Mouse (Mus musculus) heart, postnatal 0 days (tissue): ENCODE results near the gene H2-Oa. TPM values are rescaled to one million over a fixed set of nuclear protein-coding genes. Genes with fewer than 3 reads are reported as not detected.
"Not testable (repeated sequence)": the region's sequence is repeated elsewhere in the genome, so short reads cannot be mapped to it uniquely, and the experiment has no call there.

ENCODE experiments used
- ATAC-seq: fragments of 200-750 bp; cut with Nextera tagmentation; 2 replicates; pipeline ENCODE4 v1.8.0; 2017; ENCODE audit warnings: low read depth, moderate number of reproducible peaks, moderate library complexity; ENCODE audit not compliant: insufficient read depth
- DNase-seq: peaks from one replicate; pipeline ENCODE4 v3.0.0-alpha.2; 2016; ENCODE audit warnings: low spot score
- H3K27ac ChIP-seq: fragments of 300-500 bp; sonication (generic); 2 replicates; pipeline ENCODE4 v1.5.1; 2014; ENCODE audit warnings: low read depth, mild to moderate bottlenecking
- H3K27me3 ChIP-seq: fragments of 300-500 bp; sonication (generic); 2 replicates; pipeline ENCODE4 v1.6.1; 2014; ENCODE audit warnings: low read length, mixed read lengths; ENCODE audit not compliant: control insufficient read depth, insufficient read depth
- H3K36me3 ChIP-seq: fragments of 300-500 bp; sonication (generic); replicated peaks from 2 replicates; pipeline ENCODE4 v1.6.1; 2014; ENCODE audit warnings: low read length, mixed read lengths; ENCODE audit not compliant: control insufficient read depth, insufficient read depth
- H3K4me1 ChIP-seq: fragments of 300-500 bp; sonication (generic); 2 replicates; pipeline ENCODE4 v1.6.1; 2014; ENCODE audit warnings: antibody characterized with exemption; ENCODE audit not compliant: control insufficient read depth, insufficient read depth
- H3K4me2 ChIP-seq: fragments of 300-500 bp; sonication (generic); 2 replicates; pipeline ENCODE4 v1.6.1; 2014; ENCODE audit warnings: low read depth, mild to moderate bottlenecking, low read length, moderate library complexity
- H3K4me3 ChIP-seq: fragments of 300-500 bp; sonication (generic); 2 replicates; pipeline ENCODE4 v1.5.1; 2014; ENCODE audit warnings: low read depth, low read length
- H3K9ac ChIP-seq: fragments of 300-500 bp; sonication (generic); replicated peaks from 2 replicates; pipeline ENCODE4 v1.6.1; 2014; ENCODE audit warnings: low read depth, low read length, mixed read lengths
- H3K9me3 ChIP-seq: fragments of 300-500 bp; sonication (generic); replicated peaks from 2 replicates; pipeline ENCODE4 v1.6.1; 2016; ENCODE audit warnings: low read length; ENCODE audit not compliant: control insufficient read depth
- CTCF ChIP-seq: IDR thresholded peaks from 2 replicates; pipeline ENCODE4 v1.5.1; 2016; ENCODE audit warnings: antibody characterized with exemption, control low read depth, low read depth
- EP300 ChIP-seq: IDR thresholded peaks from 2 replicates; pipeline ENCODE4 v1.6.1; 2016; ENCODE audit warnings: antibody characterized with exemption, low read depth
- WGBS: fragments of 180-500 bp; shearing (Covaris S2); extraction: QIAGEN DNeasy Blood & Tissue Kit; methylation state at CpG from one replicate; pipeline ENCODE4 v1.1.7; 2014; 5-methylcytosine and 5-hydroxymethylcytosine counted together
- polyA plus RNA-seq: library from polyadenylated mRNA; unstranded; fragments of >200 nt; fragmentation: Nextera tagmentation; extraction: Ambion mirVana; gene quantifications from 2 replicates; pipeline ENCODE4 v1.2.1, GENCODE M21; 2015
- total RNA-seq: library from RNA; depleted of rRNA; stranded (reverse); fragments of >200 nt; gene quantifications from 2 replicates; pipeline ENCODE4 v1.2.3, GENCODE M21; 2014; ENCODE audit warnings: low replicate concordance

Gene H2-Oa
- total and polyA plus RNA-seq, 2 experiments from 2014 or later, result not detected

- Histone ChIP-seq H3K4me1 (peaks cover 10% of the 10 kb centered on the region), H3K27ac (no peak overlapping the region), H3K36me3 (no peaks in the 10 kb centered on the region), H3K4me2 (peak overlapping the region; percentile 71), H3K9me3 (no peaks in the 10 kb centered on the region), H3K27me3 (peaks cover 55% of the 10 kb centered on the region), H3K9ac (no peak overlapping the region), H3K4me3 (peak overlapping the region; percentile 39)
- DNase-seq, result no peak
- no peak for ATAC-seq
- TF ChIP-seq CTCF, result no peak
- TF ChIP-seq EP300, result no peak
- 3% methylated on average over 16 of the region's 16 CpGs for WGBS
Measured at GRCm38 (mm10) chr17:34139416-34139815, 47.3 kb downstream of the H2-Oa start.

- no peak for DNase-seq
- no peak for TF ChIP-seq EP300
- no peak for TF ChIP-seq CTCF
- Histone ChIP-seq H3K4me2 (peak overlapping the region; percentile 71; the same call in 1 of the 2 replicates), H3K27ac (no peak overlapping the region), H3K4me3 (0 out of 2 replicates have a peak overlapping the region, but pooled peaks have one; percentile 39), H3K27me3 (peaks cover 55% of the 10 kb centered on the region), H3K4me1 (peaks cover 10% of the 10 kb centered on the region), H3K9ac (no peak overlapping the region), H3K9me3 (no peaks in the 10 kb centered on the region), H3K36me3 (no peaks in the 10 kb centered on the region)
- 9% methylated on average over 5 of the region's 5 CpGs for WGBS
- ATAC-seq, result no peak
Measured at GRCm38 (mm10) chr17:34140240-34140639, 48.1 kb downstream of the H2-Oa start.

- Histone ChIP-seq H3K4me3 (no peak overlapping the region), H3K27me3 (peaks cover 53% of the 10 kb centered on the region), H3K4me1 (peaks cover 10% of the 10 kb centered on the region), H3K4me2 (no peak overlapping the region), H3K27ac (no peak overlapping the region), H3K9ac (no peak overlapping the region), H3K9me3 (no peaks in the 10 kb centered on the region), H3K36me3 (no peaks in the 10 kb centered on the region)
- TF ChIP-seq CTCF (no peak), EP300 (no peak)
- ATAC-seq (no peak), DNase-seq (no peak)
- WGBS, result 49% methylated on average over 4 of the region's 4 CpGs
Measured at GRCm38 (mm10) chr17:34141448-34141847, 49.3 kb downstream of the H2-Oa start.

- no peak for ATAC-seq
- Histone ChIP-seq H3K9me3 (no peaks in the 10 kb centered on the region), H3K4me2 (no peak overlapping the region), H3K4me1 (peaks cover 10% of the 10 kb centered on the region), H3K27me3 (peaks cover 42% of the 10 kb centered on the region), H3K27ac (peak overlapping the region; percentile 62), H3K9ac (no peak overlapping the region), H3K4me3 (no peak overlapping the region), H3K36me3 (no peaks in the 10 kb centered on the region)
- WGBS, result 67% methylated on average over 7 of the region's 7 CpGs
- no peak for DNase-seq
- TF ChIP-seq EP300 (no peak), CTCF (no peak)
Measured at GRCm38 (mm10) chr17:34142456-34143010, 50.4 kb downstream of the H2-Oa start.

- DNase-seq (peak; percentile 45), ATAC-seq (peak; percentile 40; the same call in 1 of the 2 replicates)
- Histone ChIP-seq H3K4me2 (no peak within 1 kb of the TSS), H3K9me3 (no peaks in the 10 kb centered on the region), H3K27ac (peak within 1 kb of the TSS; percentile 62), H3K27me3 (peaks cover 38% of the 10 kb centered on the region), H3K36me3 (no peaks in the 10 kb centered on the region), H3K4me3 (no peak within 1 kb of the TSS), H3K4me1 (peaks cover 10% of the 10 kb centered on the region), H3K9ac (no peak within 1 kb of the TSS)
- TF ChIP-seq EP300 (no peak), CTCF (no peak)
- 24% methylated on average over 7 of the region's 7 CpGs for WGBS
Measured at GRCm38 (mm10) chr17:34143033-34143432, 50.9 kb downstream of the H2-Oa start, which contains the start of gene H2-DMb2. H2-DMb2 (plus strand) TSS chr17:34143307.

GRCm38 (mm10) chr17:34143461-34143860 is 51.3 kb downstream of the H2-Oa start:
- H3K27me3 ChIP-seq, result peaks cover 34% of the 10 kb centered on the region
- 51% methylated on average over 5 of the region's 5 CpGs for WGBS

GRCm38 (mm10) chr17:34144221-34144620 is 52.1 kb downstream of the H2-Oa start:
- not testable (repeated sequence) for DNase-seq, ATAC-seq, H3K4me2 ChIP-seq, H3K27ac ChIP-seq, H3K9me3 ChIP-seq, H3K9ac ChIP-seq, H3K36me3 ChIP-seq, H3K4me3 ChIP-seq
- Histone ChIP-seq H3K27me3 (peaks cover 26% of the 10 kb centered on the region), H3K4me1 (peaks cover 10% of the 10 kb centered on the region)
- WGBS, result 74% methylated on average over 4 of the region's 4 CpGs

More at GRCm38 (mm10) chr17:34143461-34143860, 51.3 kb downstream of the H2-Oa start:
- no peaks in the 10 kb centered on the region for H3K36me3 ChIP-seq
- no peak for ATAC-seq
- no peak for TF ChIP-seq EP300
- TF ChIP-seq CTCF, result no peak
- H3K27ac ChIP-seq, result no peak overlapping the region
- peaks cover 10% of the 10 kb centered on the region for H3K4me1 ChIP-seq
- no peak overlapping the region for H3K4me3 ChIP-seq
- no peak for DNase-seq
- H3K9ac ChIP-seq, result no peak overlapping the region
- H3K9me3 ChIP-seq, result no peaks in the 10 kb centered on the region
- H3K4me2 ChIP-seq, result no peak overlapping the region
